Mouse (Mus musculus) erythroblast, embryonic 14.5 days (primary cell): Measurements from ENCODE around the gene Art4.

ENCODE experiments used
- GATA1 ChIP-seq: IDR thresholded peaks from 2 replicates; pipeline ENCODE4 v1.6.1; 2012; ENCODE audit warnings: low read length, inconsistent platforms, mixed read lengths
- TAL1 ChIP-seq: IDR thresholded peaks from 3 replicates; pipeline ENCODE4 v1.6.1; 2012; ENCODE audit warnings: low read length, inconsistent platforms, mixed read lengths

GRCm38 (mm10) chr6:136892002-136892401 lies 34.5 kb upstream of the Art4 start:
- TF ChIP-seq GATA1 (no peak), TAL1 (no peak)
